Mouse (Mus musculus) liver, embryonic 12.5 days (tissue): Measurements from ENCODE around the gene Hamp. TPM values are rescaled to one million over a fixed set of nuclear protein-coding genes. Genes with fewer than 3 reads are reported as not detected.

Experiments
- polyA plus RNA-seq: library from polyadenylated mRNA; unstranded; fragments of >200 nt; fragmentation: Nextera tagmentation; extraction: Ambion mirVana; gene quantifications from 2 replicates; pipeline ENCODE4 v1.2.1, GENCODE M21; 2016

The Hamp gene
- polyA plus RNA-seq, 1 experiment from 2014 or later: not detected

Other genes with a start within 250 kb of the Hamp start
- gene 2200002J24Rik, start 245.1 kb downstream of the Hamp start, polyA plus RNA-seq: 0.65 and 1.0 TPM in 2 replicates
- gene Atp4a, start 231.8 kb downstream of the Hamp start, polyA plus RNA-seq: 1.8 and 1.9 TPM in 2 replicates
- 125 and 126 TPM in 2 replicates for gene Tmem147, start 214.5 kb downstream of the Hamp start, polyA plus RNA-seq
- not detected in 2 replicates for gene Gapdhs, start 200.4 kb downstream of the Hamp start, polyA plus RNA-seq
- 0.19 and 0.41 TPM in 2 replicates for gene Sbsn, start 192.6 kb downstream of the Hamp start, polyA plus RNA-seq
- not detected in 2 replicates for gene Dmkn, start 180.3 kb downstream of the Hamp start, polyA plus RNA-seq
- gene Krtdap, start 156.1 kb downstream of the Hamp start, polyA plus RNA-seq: not detected in 2 replicates
- 0.21 and 0.53 TPM in 2 replicates for gene Ffar2, start 120.3 kb downstream of the Hamp start, polyA plus RNA-seq
- gene Ffar3, start 87.9 kb downstream of the Hamp start, polyA plus RNA-seq: not detected in 2 replicates
- gene Ffar1, start 82.5 kb downstream of the Hamp start, polyA plus RNA-seq: not detected in 2 replicates
- gene Cd22, start 63.7 kb downstream of the Hamp start, polyA plus RNA-seq: 0.21 and 0.38 TPM in 2 replicates
- gene Mag, start 29.2 kb downstream of the Hamp start, polyA plus RNA-seq: 0.13 and 0.20 TPM in 2 replicates
- gene Hamp2, start 19.4 kb downstream of the Hamp start, polyA plus RNA-seq: not detected in 2 replicates
- 13.9 and 18.1 TPM in 2 replicates for gene Usf2, start 12.8 kb upstream of the Hamp start, polyA plus RNA-seq
- 27.3 and 28.2 TPM in 2 replicates for gene Lsr, start 29.4 kb upstream of the Hamp start, polyA plus RNA-seq
- 1.9 and 2.8 TPM in 2 replicates for gene Fam187b, start 29.8 kb upstream of the Hamp start, polyA plus RNA-seq
- gene Fxyd5, start 98.4 kb upstream of the Hamp start, polyA plus RNA-seq: 19.0 and 22.3 TPM in 2 replicates
- gene Fxyd7, start 107.4 kb upstream of the Hamp start, polyA plus RNA-seq: 0.45 and 0.55 TPM in 2 replicates
- gene Fxyd1, start 113.2 kb upstream of the Hamp start, polyA plus RNA-seq: 28.2 and 28.3 TPM in 2 replicates
- gene Lgi4, start 115.3 kb upstream of the Hamp start, polyA plus RNA-seq: 0.06 and 0.19 TPM in 2 replicates
- 0.67 and 0.86 TPM in 2 replicates for gene Fxyd3, start 132.7 kb upstream of the Hamp start, polyA plus RNA-seq
- 33.2 and 36.2 TPM in 2 replicates for gene Hpn, start 171.3 kb upstream of the Hamp start, polyA plus RNA-seq
- gene Scn1b, start 183.0 kb upstream of the Hamp start, polyA plus RNA-seq: 0.97 and 1.2 TPM in 2 replicates
- gene Gramd1a, start 211.9 kb upstream of the Hamp start, polyA plus RNA-seq: 20.3 and 21.2 TPM in 2 replicates